Mouse (Mus musculus): ENCODE measurements around the gene Cldn14.

- TF ChIP-seq CTCF (IDR thresholded peaks at IDR 0.05 in 2 of 3, conservative IDR thresholded peaks at IDR 0.05 in 1 of 3; ENCODE audit: control insufficient read depth in 1 of 3, insufficient read depth in 1 of 3, low read depth in 2 of 3, low read length in 3 of 3, poor library complexity in 1 of 3, severe bottlenecking in 1 of 3) (no peak), UBTF (IDR thresholded peaks at IDR 0.05; ENCODE audit: borderline replicate concordance, insufficient read depth, low read depth, low read length) (no peak), ETS1 (IDR thresholded peaks at IDR 0.05; ENCODE audit: low read depth, low read length) (no peak), EP300 (IDR thresholded peaks at IDR 0.05; ENCODE audit: low read depth in 1 of 2, low read length in 2 of 2) (no peak), POLR2A (IDR thresholded peaks at IDR 0.05; ENCODE audit: control insufficient read depth in 1 of 2, insufficient read depth in 1 of 2, low read depth in 1 of 2, low read length in 2 of 2, poor library complexity in 1 of 2) (no peak), MAX (IDR thresholded peaks at IDR 0.05; ENCODE audit: low read length) (peak; percentile 53; the same call in 1 of the 2 replicates), ELF1 (IDR thresholded peaks at IDR 0.05; ENCODE audit: low read depth, low read length) (no peak), JUND (IDR thresholded peaks at IDR 0.05; ENCODE audit: low read depth, low read length) (no peak), HCFC1 (IDR thresholded peaks at IDR 0.05; ENCODE audit: low read depth, low read length) (no peak), GATA1 (IDR thresholded peaks at IDR 0.05; ENCODE audit: low read depth, low read length) (no peak), POLR2AphosphoS2 (IDR thresholded peaks at IDR 0.05; ENCODE audit: low read length) (no peak), TBP (IDR thresholded peaks at IDR 0.05; ENCODE audit: low read depth, low read length) (no peak), MXI1 (IDR thresholded peaks at IDR 0.05; ENCODE audit: low read depth, low read length) (no peak), SIN3A (IDR thresholded peaks at IDR 0.05; ENCODE audit: low read length) (no peak)
Measured at GRCm38 (mm10) chr16:94010633-94011032, 2.0 kb upstream of the Cldn14 start.

All from MEL (cell line).